Mouse (Mus musculus) neural tube, embryonic 11.5 days (tissue): ENCODE data around the gene Vwa8. TPM values are rescaled to one million over a fixed set of nuclear protein-coding genes. Genes with fewer than 3 reads are reported as not detected.

Experiments used
- ATAC-seq: fragments of 200-750 bp; cut with Nextera tagmentation; 2 replicates; pipeline ENCODE4 v1.8.0; 2017; ENCODE audit warnings: moderate number of reproducible peaks, mild to moderate bottlenecking, moderate TSS enrichment, moderate library complexity; ENCODE audit not compliant: insufficient read depth, low FRiP score, low TSS enrichment
- DNase-seq: peaks from one replicate; pipeline ENCODE4 v3.0.0-alpha.2; 2015; ENCODE audit warnings: low spot score
- H3K27ac ChIP-seq: fragments of 300-500 bp; sonication (generic); 2 replicates; pipeline ENCODE4 v1.5.1; 2014; ENCODE audit warnings: low read depth, mild to moderate bottlenecking, low read length
- H3K27me3 ChIP-seq: fragments of 300-500 bp; sonication (generic); 2 replicates; pipeline ENCODE4 v1.6.1; 2014; ENCODE audit warnings: mild to moderate bottlenecking, low read length, mixed read lengths; ENCODE audit not compliant: control insufficient read depth, insufficient read depth
- H3K36me3 ChIP-seq: fragments of 300-500 bp; sonication (generic); 2 replicates; pipeline ENCODE4 v1.6.1; 2014; ENCODE audit warnings: mild to moderate bottlenecking, low read length, moderate library complexity, mixed read lengths; ENCODE audit not compliant: control insufficient read depth, insufficient read depth
- H3K4me1 ChIP-seq: fragments of 300-500 bp; sonication (generic); 2 replicates; pipeline ENCODE4 v1.6.1; 2014; ENCODE audit warnings: low read length, mixed read lengths; ENCODE audit not compliant: control insufficient read depth, insufficient read depth
- H3K4me2 ChIP-seq: fragments of 300-500 bp; sonication (generic); 2 replicates; pipeline ENCODE4 v1.6.1; 2014; ENCODE audit warnings: low read depth, mild to moderate bottlenecking, moderate library complexity
- H3K4me3 ChIP-seq: fragments of 300-500 bp; sonication (generic); 2 replicates; pipeline ENCODE4 v1.5.1; 2014; ENCODE audit warnings: low read depth, low read length
- H3K9ac ChIP-seq: fragments of 300-500 bp; sonication (generic); 2 replicates; pipeline ENCODE4 v1.6.1; 2014; ENCODE audit warnings: mild to moderate bottlenecking, low read length
- H3K9me3 ChIP-seq: fragments of 300-500 bp; sonication (generic); 2 replicates; pipeline ENCODE4 v1.6.1; 2016; ENCODE audit warnings: low read length; ENCODE audit not compliant: control insufficient read depth
- WGBS: fragments of 180-500 bp; shearing (Covaris S2); extraction: QIAGEN DNeasy Blood & Tissue Kit; methylation state at CpG from one replicate; pipeline ENCODE4 v1.1.7; 2014; 5-methylcytosine and 5-hydroxymethylcytosine counted together
- polyA plus RNA-seq: library from polyadenylated mRNA; unstranded; fragments of >200 nt; fragmentation: Nextera tagmentation; extraction: Ambion mirVana; gene quantifications from 2 replicates; pipeline ENCODE4 v1.2.1, GENCODE M21; 2014

Gene Vwa8
- polyA plus RNA-seq, 1 experiment from 2014 or later = 10.8 TPM

- Histone ChIP-seq H3K4me1 (no peaks in the 10 kb centered on the region), H3K4me2 (no peak overlapping the region), H3K9ac (no peak overlapping the region), H3K27me3 (no peaks in the 10 kb centered on the region), H3K4me3 (no peak overlapping the region), H3K27ac (no peak overlapping the region), H3K9me3 (no peaks in the 10 kb centered on the region), H3K36me3 (no peaks in the 10 kb centered on the region)
- DNase-seq = peak; percentile 77
- WGBS = 38% methylated on average over 14 of the region's 14 CpGs
- peak; percentile 41; the same call in 1 of the 2 replicates for ATAC-seq
These were observed 258.0 kb downstream of the Vwa8 start for GRCm38 (mm10) chr14:79106655-79107515.

- Histone ChIP-seq H3K9me3 (no peaks in the 10 kb centered on the region), H3K4me3 (no peak overlapping the region), H3K27me3 (no peaks in the 10 kb centered on the region), H3K4me2 (no peak overlapping the region), H3K9ac (no peak overlapping the region), H3K4me1 (no peaks in the 10 kb centered on the region), H3K36me3 (no peaks in the 10 kb centered on the region), H3K27ac (no peak overlapping the region)
- WGBS = 40% methylated on average over 1 of the region's 1 CpGs
- ATAC-seq (no peak), DNase-seq (no peak)
These were observed 260.5 kb downstream of the Vwa8 start for GRCm38 (mm10) chr14:79109375-79109774.

- DNase-seq = no peak
- H3K9me3 ChIP-seq = no peaks in the 10 kb centered on the region
- no peak overlapping the region for H3K9ac ChIP-seq
- H3K27ac ChIP-seq = no peak overlapping the region
- no peaks in the 10 kb centered on the region for H3K36me3 ChIP-seq
- H3K27me3 ChIP-seq = no peaks in the 10 kb centered on the region
- H3K4me2 ChIP-seq = no peak overlapping the region
- no peaks in the 10 kb centered on the region for H3K4me1 ChIP-seq
- 68% methylated on average over 3 of the region's 3 CpGs for WGBS
- H3K4me3 ChIP-seq = no peak overlapping the region
- ATAC-seq = no peak
These were observed 261.2 kb downstream of the Vwa8 start for GRCm38 (mm10) chr14:79110012-79110411.

GRCm38 (mm10) chr14:79112050-79112449 is 263.2 kb downstream of the Vwa8 start:
- Histone ChIP-seq H3K4me1 (no peaks in the 10 kb centered on the region), H3K27me3 (no peaks in the 10 kb centered on the region), H3K27ac (no peak overlapping the region), H3K9me3 (no peaks in the 10 kb centered on the region), H3K9ac (no peak overlapping the region), H3K4me3 (no peak overlapping the region), H3K36me3 (no peaks in the 10 kb centered on the region), H3K4me2 (no peak overlapping the region)
- no peak for DNase-seq
- 84% methylated on average over 6 of the region's 6 CpGs for WGBS
- ATAC-seq = no peak

- DNase-seq (no peak), ATAC-seq (no peak)
- Histone ChIP-seq H3K9ac (no peak overlapping the region), H3K9me3 (no peaks in the 10 kb centered on the region), H3K27me3 (no peaks in the 10 kb centered on the region), H3K27ac (no peak overlapping the region), H3K4me2 (no peak overlapping the region), H3K36me3 (no peaks in the 10 kb centered on the region), H3K4me3 (no peak overlapping the region), H3K4me1 (no peaks in the 10 kb centered on the region)
- 91% methylated on average over 11 of the region's 11 CpGs for WGBS
These were observed 265.9 kb downstream of the Vwa8 start for GRCm38 (mm10) chr14:79114526-79115383.

GRCm38 (mm10) chr14:79118457-79118856 is 269.6 kb downstream of the Vwa8 start:
- Histone ChIP-seq H3K4me3 (no peak overlapping the region), H3K36me3 (no peaks in the 10 kb centered on the region), H3K4me2 (no peak overlapping the region), H3K9ac (no peak overlapping the region), H3K27me3 (no peaks in the 10 kb centered on the region), H3K4me1 (no peaks in the 10 kb centered on the region), H3K9me3 (no peaks in the 10 kb centered on the region), H3K27ac (no peak overlapping the region)
- ATAC-seq (no peak), DNase-seq (no peak)
- WGBS = 94% methylated on average over 7 of the region's 7 CpGs

GRCm38 (mm10) chr14:79119354-79119753 is 270.5 kb downstream of the Vwa8 start:
- Histone ChIP-seq H3K9ac (no peak overlapping the region), H3K27me3 (no peaks in the 10 kb centered on the region), H3K27ac (no peak overlapping the region), H3K4me2 (no peak overlapping the region), H3K4me3 (no peak overlapping the region), H3K9me3 (no peaks in the 10 kb centered on the region), H3K36me3 (no peaks in the 10 kb centered on the region), H3K4me1 (no peaks in the 10 kb centered on the region)
- WGBS = 86% methylated on average over 9 of the region's 9 CpGs
- ATAC-seq (no peak), DNase-seq (no peak)

GRCm38 (mm10) chr14:79120681-79121080 is 271.8 kb downstream of the Vwa8 start:
- no peak overlapping the region for H3K4me2 ChIP-seq
- 83% methylated on average over 11 of the region's 11 CpGs for WGBS
- DNase-seq = no peak
- no peak overlapping the region for H3K27ac ChIP-seq
- no peaks in the 10 kb centered on the region for H3K27me3 ChIP-seq
- no peak overlapping the region for H3K4me3 ChIP-seq
- H3K36me3 ChIP-seq = no peaks in the 10 kb centered on the region
- no peaks in the 10 kb centered on the region for H3K4me1 ChIP-seq
- no peaks in the 10 kb centered on the region for H3K9me3 ChIP-seq
- H3K9ac ChIP-seq = no peak overlapping the region
- ATAC-seq = no peak
